Mouse (Mus musculus): Measurements from ENCODE around the gene Krt7.

Krt7 gene

DNA sequence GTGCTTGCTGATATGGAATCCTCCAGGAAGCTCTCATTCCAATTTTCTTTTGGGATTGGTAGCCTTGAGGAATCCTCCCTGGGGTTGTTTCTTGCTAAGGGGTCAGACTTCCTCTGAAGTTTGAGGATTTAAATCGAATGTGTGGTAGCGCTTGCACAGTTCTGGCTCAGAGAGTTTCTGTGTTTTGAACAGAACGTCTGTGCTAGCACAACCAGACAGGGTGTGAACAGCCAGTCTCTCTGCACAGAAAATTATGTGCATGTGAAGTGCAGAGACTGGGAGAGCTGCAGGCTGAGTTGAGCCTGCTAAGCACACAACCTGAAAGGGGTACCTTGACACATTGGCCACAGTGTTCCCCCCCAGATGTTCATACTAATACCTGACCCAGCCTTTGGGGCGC is 30.0 kb downstream of the Krt7 start:
- peak in 1 of 2 experiments; percentile 11 for DNase-seq (ENCODE audit: low spot score in 2 of 2)

DNA sequence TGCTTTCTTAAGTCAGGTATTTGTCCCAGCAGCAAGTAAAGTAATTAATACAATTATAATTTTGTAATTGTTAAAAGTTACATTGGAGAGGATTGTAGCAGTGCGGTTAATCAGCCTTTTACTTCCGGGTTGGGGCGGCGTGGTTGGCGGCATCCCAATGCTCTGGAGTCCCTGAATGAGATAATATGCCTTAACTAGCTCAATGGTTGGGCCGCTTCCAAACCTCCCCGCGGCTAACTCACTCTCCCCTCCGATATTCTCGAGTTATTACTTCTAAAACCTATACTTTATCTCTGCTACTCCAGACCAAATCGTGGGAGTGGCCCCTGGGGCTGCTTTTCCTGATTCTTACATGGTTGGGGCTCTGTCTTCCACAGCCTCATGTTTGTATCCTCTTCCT is 35.7 kb downstream of the Krt7 start:
- DNase-seq (ENCODE audit: low spot score in 2 of 2), result no peak

DNA sequence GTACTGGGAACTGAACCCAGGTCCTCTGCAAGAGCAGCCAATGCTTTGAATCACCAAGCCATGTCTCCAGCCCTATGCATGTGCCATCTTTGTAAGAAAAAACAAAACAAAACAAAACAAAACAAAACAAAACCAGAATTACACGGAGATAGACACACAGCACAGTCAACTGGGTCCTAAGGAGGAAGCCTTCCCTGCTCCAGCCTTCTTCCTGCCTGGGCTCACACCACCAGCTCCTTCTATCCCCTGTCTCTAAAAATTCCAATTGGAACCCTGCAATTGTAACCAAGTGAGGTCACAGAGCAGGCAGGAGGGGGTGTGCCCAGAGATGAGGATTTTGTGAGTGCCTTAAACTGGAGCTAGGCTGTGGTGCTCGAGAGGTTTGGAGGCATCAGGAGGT is 36.6 kb downstream of the Krt7 start, which contains the start of gene Krt88:
Gene Krt88 (plus strand): TSS at position 301 of the 400 bp plus-strand sequence.
- DNase-seq (ENCODE audit: low spot score in 2 of 2), result no peak

DNA sequence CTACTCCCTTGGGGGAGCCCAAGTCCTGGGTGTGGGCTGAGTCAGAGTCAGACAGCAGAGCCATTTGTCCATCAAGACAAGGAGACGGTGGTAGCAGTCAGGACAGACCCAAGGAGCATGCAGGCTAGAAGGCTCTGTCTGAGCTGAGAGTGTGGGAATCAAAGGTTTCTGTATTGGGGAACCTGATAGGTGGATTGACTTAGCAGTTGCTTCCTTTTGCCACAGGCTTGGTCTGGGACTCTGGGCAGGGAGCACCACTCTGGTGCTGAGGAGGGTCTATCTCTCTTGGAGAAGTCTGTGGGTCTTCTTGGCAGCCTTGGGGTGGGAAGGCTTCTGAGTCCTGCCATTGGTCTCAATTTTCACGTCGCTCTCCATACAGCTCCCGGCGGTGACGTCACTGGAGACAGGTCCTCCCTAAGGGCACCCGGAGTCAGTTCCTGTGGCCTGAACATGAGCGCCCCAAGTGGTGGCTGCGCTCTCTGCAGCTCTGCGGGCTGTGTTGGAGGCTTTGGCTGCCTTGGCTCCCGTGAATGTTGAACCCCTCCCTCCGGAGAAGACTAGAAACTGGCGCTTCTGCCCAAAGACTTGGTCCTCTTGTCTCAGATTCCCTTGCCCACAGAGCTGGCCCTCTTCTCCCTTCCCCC is 42.4 kb downstream of the Krt7 start:
- DNase-seq (ENCODE audit: low spot score in 2 of 2), result peak; percentile 75 to 79

DNA sequence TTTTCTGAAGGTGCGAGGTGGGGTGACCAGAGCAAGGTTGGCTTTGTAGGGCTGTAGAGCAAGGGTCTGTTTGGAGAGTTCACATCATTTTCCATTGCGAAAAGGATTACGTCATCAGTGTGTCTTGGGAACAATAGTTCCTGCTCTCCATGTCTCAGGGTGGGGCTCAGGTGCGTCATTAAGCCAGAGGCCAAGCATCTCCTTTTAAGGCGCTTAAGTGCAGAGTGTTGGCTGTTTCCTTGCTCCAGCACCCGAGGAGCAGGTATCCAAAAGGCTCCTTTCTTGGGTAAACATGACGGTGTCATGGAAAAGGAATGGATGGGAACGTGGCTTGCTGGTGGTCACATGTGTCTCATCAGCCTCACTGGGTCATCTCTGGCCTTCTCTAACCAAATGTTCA is 43.9 kb downstream of the Krt7 start:
- DNase-seq (ENCODE audit: low spot score in 2 of 2), result no peak

DNA sequence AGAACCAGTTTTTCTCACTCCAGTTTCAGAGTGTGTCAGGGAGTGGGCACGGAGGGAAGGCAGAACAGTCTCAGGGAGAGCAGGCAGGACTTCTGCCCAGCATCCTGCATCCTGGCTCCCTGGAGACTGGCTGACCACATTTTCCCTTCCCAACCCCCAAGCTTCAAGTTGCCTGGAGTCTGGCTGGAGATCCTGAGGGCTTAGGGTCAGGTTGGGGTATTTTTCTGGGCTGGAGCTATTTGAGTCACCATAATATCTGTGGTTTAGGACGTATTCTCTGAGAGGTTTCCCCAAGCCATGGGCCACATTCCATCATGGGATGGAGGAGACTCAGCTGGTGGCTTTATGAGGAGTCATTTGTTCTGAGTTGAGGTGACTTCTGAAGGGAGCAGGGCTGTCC is 44.4 kb downstream of the Krt7 start:
- no peak for DNase-seq (ENCODE audit: low spot score in 2 of 2)

DNA sequence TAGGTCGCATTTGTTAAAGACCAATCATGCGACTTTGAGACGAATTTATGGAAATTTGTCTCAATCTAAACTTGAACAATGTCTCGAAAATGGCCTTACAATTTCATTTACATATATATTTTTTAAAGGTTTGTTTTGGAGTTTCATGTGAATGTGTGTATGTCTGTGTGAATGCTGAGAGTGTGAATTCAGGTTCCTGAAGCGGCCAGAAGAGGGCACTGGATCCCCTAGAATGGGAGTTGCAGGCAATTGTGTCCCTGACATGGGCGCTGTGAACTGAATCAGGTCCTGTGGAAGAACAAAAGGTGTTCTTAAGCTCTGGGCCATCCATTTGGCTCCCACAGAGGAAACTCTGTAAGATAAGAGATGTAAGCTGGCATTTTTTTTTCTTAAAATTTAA is 45.0 kb downstream of the Krt7 start:
- no peak for DNase-seq (ENCODE audit: low spot score in 2 of 2)

DNA sequence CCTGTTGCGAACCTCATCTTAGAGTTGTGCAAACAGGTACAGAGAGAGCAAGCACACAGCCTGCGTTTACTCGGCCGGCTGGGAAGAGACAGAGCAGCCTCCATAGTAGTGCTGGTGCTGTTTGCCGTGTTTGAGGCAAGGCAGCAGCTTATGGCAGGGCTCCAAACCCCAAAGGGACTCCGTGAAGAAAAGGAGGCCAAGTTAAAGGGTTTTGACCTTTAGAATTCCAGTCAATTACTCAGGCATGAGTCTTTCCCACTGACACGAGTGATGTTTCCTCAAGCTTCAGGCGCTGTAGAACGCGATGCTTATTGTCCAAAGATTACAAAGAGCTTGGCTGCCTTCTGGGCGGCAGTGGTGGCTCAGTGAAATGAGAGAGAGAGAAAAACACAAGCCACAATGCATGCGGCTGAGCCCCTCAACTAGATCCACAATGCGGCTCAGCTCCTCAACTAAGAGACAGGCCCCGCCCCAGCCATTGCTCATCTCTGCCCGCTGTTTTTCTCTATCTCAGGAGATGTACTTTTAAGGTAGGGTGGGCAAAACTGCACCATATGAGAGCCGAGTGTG is 47.6 kb downstream of the Krt7 start:
- no peak for DNase-seq (ENCODE audit: low spot score in 2 of 2)

DNA sequence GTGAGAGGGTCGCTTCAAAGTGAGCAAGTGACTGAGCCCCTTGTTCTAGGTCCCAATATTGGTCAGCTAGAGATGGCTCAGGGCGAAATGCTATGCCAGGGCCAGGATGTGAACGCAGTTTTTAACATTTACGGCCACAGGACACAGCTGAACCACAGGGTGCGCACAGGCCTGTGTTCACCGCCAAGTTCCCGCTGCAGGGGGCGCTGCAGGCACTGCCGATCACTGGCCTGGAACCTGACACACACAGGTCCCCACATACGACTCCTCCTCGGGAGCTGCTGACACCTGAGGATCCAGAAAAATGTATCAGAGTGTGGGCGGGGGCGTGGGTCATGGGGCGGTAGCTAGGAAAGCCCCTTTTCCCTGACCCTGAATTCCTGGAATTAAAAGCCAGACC is 48.4 kb downstream of the Krt7 start:
- no peak for DNase-seq (ENCODE audit: low spot score in 2 of 2)

DNA sequence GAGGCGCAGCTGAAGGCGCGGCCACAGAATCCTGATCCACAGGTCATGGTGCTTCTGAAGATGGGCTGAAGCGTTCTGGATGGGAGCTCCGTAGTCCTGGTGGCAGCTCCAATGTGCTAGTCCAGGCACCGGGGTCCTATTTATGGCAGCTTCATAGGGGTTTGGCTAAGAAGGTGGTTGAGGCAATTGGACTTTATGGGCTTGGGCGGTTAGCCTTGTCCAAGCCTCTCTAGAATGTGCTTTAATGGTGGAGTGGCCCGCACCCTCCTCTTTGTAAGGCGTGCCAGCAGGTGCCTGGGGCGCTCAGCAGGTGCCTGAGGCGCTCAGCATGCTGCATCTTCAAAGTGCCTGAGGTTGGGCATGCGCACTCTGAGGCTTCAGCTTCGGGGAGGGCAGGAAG is 52.8 kb downstream of the Krt7 start, which contains the start of gene Krt81:
Gene Krt81 (minus strand): TSS at position 101 of the 400 bp plus-strand sequence.
- DNase-seq (ENCODE audit: low spot score in 2 of 2), result no peak

DNA sequence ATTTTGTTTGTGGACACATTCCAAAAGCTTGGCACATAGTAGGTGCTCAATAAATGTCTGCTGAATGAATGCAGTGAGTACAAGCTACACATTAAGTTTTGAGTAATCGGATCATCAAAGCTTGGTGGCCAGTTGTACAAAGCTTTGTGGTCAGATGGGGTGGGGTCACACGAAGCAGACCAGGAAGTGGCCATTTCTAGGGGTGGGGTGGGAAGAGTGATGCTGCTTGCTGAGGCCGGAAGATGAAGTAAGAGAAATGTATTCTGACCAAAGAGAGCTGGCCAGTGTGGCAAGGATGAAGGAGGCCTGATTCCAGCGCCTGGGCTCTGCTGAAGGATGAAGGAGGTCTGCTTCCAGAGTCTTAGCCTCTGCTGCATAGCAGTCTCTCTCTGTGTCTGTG is 58.2 kb downstream of the Krt7 start:
- DNase-seq (ENCODE audit: low spot score in 2 of 2), result no peak

DNA sequence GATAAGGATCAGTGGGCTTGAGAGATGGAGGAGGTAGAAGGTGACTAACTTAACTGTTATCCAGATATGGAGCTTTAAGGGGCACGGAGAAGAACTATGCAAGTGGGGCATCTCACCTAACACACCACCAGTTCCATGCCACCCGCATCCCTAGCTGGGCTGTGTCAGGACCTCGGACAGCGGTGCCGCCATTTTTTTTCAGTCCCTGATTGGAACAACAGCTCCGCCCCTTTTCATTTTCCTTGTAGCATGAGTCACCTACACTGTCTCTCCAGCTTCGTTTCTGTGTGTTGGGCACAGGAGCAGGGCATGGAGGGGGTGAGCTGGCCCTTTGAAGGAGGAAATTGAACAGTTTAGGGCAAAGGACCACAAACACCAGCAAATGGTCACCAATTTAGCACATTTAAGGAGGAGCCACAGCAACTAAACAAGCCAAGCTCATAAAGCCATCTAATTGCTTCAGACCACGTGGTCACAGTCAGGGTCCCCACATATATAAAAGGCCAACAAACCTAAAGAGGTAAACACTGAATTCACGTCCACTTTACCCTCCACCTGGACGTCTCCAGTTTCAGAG is 62.2 kb downstream of the Krt7 start, which contains the start of gene Krt86:
Gene Krt86 (plus strand): TSS at position 527 of the 577 bp plus-strand sequence.
- no peak for DNase-seq (ENCODE audit: low spot score in 2 of 2)

DNA sequence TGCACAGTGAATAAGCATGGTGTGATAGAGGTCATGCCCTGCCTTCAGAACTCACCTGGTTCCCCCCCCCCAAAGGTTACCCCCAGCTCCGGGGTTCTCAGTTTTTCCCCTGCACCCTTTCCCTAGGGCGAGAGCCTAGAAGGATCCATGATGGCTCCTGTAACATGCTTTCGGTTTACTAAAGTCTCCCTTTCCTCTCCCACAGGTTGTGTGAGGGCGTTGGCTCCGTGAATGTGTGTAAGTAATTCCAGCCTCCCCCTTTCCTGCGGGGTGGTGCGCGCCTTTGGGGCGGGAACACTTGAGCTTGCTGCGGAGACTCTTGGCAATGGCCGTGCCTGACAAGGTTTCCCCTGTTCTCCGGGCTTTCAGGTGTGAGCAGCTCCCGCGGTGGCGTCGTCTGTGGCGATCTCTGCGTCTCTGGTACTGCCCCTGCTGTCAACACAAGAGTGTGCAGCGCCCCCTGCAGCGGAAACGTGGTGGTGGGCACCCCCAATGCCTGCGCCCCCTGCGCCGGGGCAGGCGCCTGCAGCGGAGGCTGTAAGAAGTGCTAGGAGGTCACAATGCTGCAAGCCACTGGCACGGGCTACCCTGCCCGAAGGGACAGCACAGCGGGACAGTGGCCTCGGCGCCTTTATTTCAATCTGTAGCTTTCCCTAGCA is 68.3 kb downstream of the Krt7 start:
- peak; percentile 47 to 53 for DNase-seq (ENCODE audit: low spot score in 2 of 2)

DNA sequence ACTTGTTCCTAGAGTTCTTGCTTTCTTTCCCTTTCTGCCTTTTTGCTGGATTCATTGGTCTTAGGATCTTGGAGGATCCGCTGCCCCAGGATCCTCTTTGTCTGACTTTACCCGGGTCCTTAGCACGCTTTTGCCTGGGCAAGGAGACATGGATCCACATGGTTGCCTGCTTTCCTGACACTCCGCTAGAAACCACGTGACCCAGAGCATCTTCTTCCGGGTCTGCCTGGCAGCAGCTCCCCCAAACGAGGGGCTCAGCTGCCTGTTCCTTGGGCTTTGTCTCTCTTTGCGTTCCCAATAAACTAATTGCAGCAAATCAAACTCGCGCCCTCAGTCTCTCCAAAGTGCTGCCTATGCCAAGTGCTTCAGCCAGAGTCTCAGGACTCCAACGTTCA is 68.8 kb downstream of the Krt7 start:
- DNase-seq (ENCODE audit: low spot score in 2 of 2), result no peak

All from right cerebral cortex, adult 2 months (tissue).